Mouse (Mus musculus): ENCODE results near the gene Depp1. TPM values are rescaled to one million over a fixed set of nuclear protein-coding genes. Genes with fewer than 3 reads are reported as not detected.
A peak's percentile ranks its signal among the peaks of the same experiment; 100 is the strongest.

The Depp1 gene
- polyA plus RNA-seq, 1 experiment from 2014 or later = 36.8 TPM

GRCm38 (mm10) chr6:116628095-116628494 lies 22.3 kb upstream of the Depp1 start:
- H3K4me2 ChIP-seq (ENCODE audit: low read length) = peak overlapping the region; percentile 67
- no peak for TF ChIP-seq CTCF (IDR thresholded peaks at IDR 0.05; ENCODE audit: low read depth)
- peak overlapping the region; percentile 84 for H3K4me3 ChIP-seq (replicated peaks; ENCODE audit: low read depth, low read length)
- H3K27me3 ChIP-seq (ENCODE audit: insufficient read depth, low read length) = no peaks in the 10 kb centered on the region
- peak overlapping the region; percentile 92 for H3K27ac ChIP-seq
- no peaks in the 10 kb centered on the region for H3K4me1 ChIP-seq (replicated peaks; ENCODE audit: insufficient read depth, low read length)
- 11% methylated on average over 9 of the region's 9 CpGs for whole genome bisulfite sequencing
- H3K9ac ChIP-seq (ENCODE audit: low read depth, low read length) = peak overlapping the region; percentile 97
- H3K9me3 ChIP-seq (replicated peaks; ENCODE audit: low read length) = no peaks in the 10 kb centered on the region
- ATAC-seq (replicated peaks; ENCODE audit: low FRiP score, low read depth) (no peak), DNase-seq (ENCODE audit: low spot score) (no peak)
- H3K36me3 ChIP-seq (ENCODE audit: insufficient read depth, low read length) = 0 out of 2 replicates have a peak, but pooled peaks cover 8% of the 10 kb centered on the region

GRCm38 (mm10) chr6:116628539-116629171 lies 21.8 kb upstream of the Depp1 start, which contains the start of gene Zfp422:
Gene Zfp422 (minus strand): TSS chr6:116628999.
- Histone ChIP-seq H3K27me3 (ENCODE audit: insufficient read depth, low read length) (no peaks in the 10 kb centered on the region), H3K4me1 (replicated peaks; ENCODE audit: insufficient read depth, low read length) (no peaks in the 10 kb centered on the region), H3K9ac (ENCODE audit: low read depth, low read length) (peak within 1 kb of the TSS; percentile 97), H3K27ac (peak within 1 kb of the TSS; percentile 92), H3K4me3 (replicated peaks; ENCODE audit: low read depth, low read length) (peak within 1 kb of the TSS; percentile 84), H3K36me3 (ENCODE audit: insufficient read depth, low read length) (0 out of 2 replicates have a peak, but pooled peaks cover 8% of the 10 kb centered on the region), H3K9me3 (replicated peaks; ENCODE audit: low read length) (no peaks in the 10 kb centered on the region), H3K4me2 (ENCODE audit: low read length) (peak within 1 kb of the TSS; percentile 67)
- under 1% methylated on average over 54 of the region's 56 CpGs for WGBS
- TF ChIP-seq CTCF (IDR thresholded peaks at IDR 0.05; ENCODE audit: low read depth) = no peak
- peak; percentile 92 for ATAC-seq (replicated peaks; ENCODE audit: low FRiP score, low read depth)
- peak; percentile 85 for DNase-seq (ENCODE audit: low spot score)

GRCm38 (mm10) chr6:116629766-116630165 lies 20.6 kb upstream of the Depp1 start:
- no peaks in the 10 kb centered on the region for H3K27me3 ChIP-seq (ENCODE audit: insufficient read depth, low read length)
- DNase-seq (ENCODE audit: low spot score) (no peak), ATAC-seq (replicated peaks; ENCODE audit: low FRiP score, low read depth) (no peak)
- H3K4me1 ChIP-seq (replicated peaks; ENCODE audit: insufficient read depth, low read length) = no peaks in the 10 kb centered on the region
- H3K36me3 ChIP-seq (ENCODE audit: insufficient read depth, low read length) = 0 out of 2 replicates have a peak, but pooled peaks cover 8% of the 10 kb centered on the region
- H3K9ac ChIP-seq (ENCODE audit: low read depth, low read length) = no peak overlapping the region
- no peak overlapping the region for H3K4me3 ChIP-seq (replicated peaks; ENCODE audit: low read depth, low read length)
- no peaks in the 10 kb centered on the region for H3K9me3 ChIP-seq (replicated peaks; ENCODE audit: low read length)
- H3K27ac ChIP-seq = no peak overlapping the region
- H3K4me2 ChIP-seq (ENCODE audit: low read length) = no peak overlapping the region
- 86% methylated on average over 10 of the region's 10 CpGs for WGBS
- no peak for TF ChIP-seq CTCF (IDR thresholded peaks at IDR 0.05; ENCODE audit: low read depth)

- H3K4me3 ChIP-seq (replicated peaks; ENCODE audit: low read depth, low read length) = no peak overlapping the region
- no peak overlapping the region for H3K9ac ChIP-seq (ENCODE audit: low read depth, low read length)
- H3K27ac ChIP-seq = no peak overlapping the region
- no peak overlapping the region for H3K4me2 ChIP-seq (ENCODE audit: low read length)
- no peak for ATAC-seq (replicated peaks; ENCODE audit: low FRiP score, low read depth)
- DNase-seq (ENCODE audit: low spot score) = peak; percentile 80
- WGBS = 63% methylated on average over 1 of the region's 1 CpGs
- 0 out of 2 replicates have a peak, but pooled peaks cover under 1% of the 10 kb centered on the region for H3K36me3 ChIP-seq (ENCODE audit: insufficient read depth, low read length)
- no peaks in the 10 kb centered on the region for H3K27me3 ChIP-seq (ENCODE audit: insufficient read depth, low read length)
- peak; percentile 83 for TF ChIP-seq CTCF (IDR thresholded peaks at IDR 0.05; ENCODE audit: low read depth)
- H3K9me3 ChIP-seq (replicated peaks; ENCODE audit: low read length) = no peaks in the 10 kb centered on the region
- no peaks in the 10 kb centered on the region for H3K4me1 ChIP-seq (replicated peaks; ENCODE audit: insufficient read depth, low read length)
Observed at GRCm38 (mm10) chr6:116632129-116632528, 18.3 kb upstream of the Depp1 start.

- no peaks in the 10 kb centered on the region for H3K36me3 ChIP-seq (ENCODE audit: insufficient read depth, low read length)
- DNase-seq (ENCODE audit: low spot score) (no peak), ATAC-seq (replicated peaks; ENCODE audit: low FRiP score, low read depth) (no peak)
- no peak overlapping the region for H3K9ac ChIP-seq (ENCODE audit: low read depth, low read length)
- no peak overlapping the region for H3K27ac ChIP-seq
- H3K4me3 ChIP-seq (replicated peaks; ENCODE audit: low read depth, low read length) = no peak overlapping the region
- no peak for TF ChIP-seq CTCF (IDR thresholded peaks at IDR 0.05; ENCODE audit: low read depth)
- no peak overlapping the region for H3K4me2 ChIP-seq (ENCODE audit: low read length)
- H3K4me1 ChIP-seq (replicated peaks; ENCODE audit: insufficient read depth, low read length) = no peaks in the 10 kb centered on the region
- H3K9me3 ChIP-seq (replicated peaks; ENCODE audit: low read length) = no peaks in the 10 kb centered on the region
- WGBS = 93% methylated on average over 17 of the region's 17 CpGs
- no peaks in the 10 kb centered on the region for H3K27me3 ChIP-seq (ENCODE audit: insufficient read depth, low read length)
Observed at GRCm38 (mm10) chr6:116633741-116634695, 16.4 kb upstream of the Depp1 start.
